Mouse (Mus musculus): ENCODE data around the gene Vwa5b2.

DNA sequence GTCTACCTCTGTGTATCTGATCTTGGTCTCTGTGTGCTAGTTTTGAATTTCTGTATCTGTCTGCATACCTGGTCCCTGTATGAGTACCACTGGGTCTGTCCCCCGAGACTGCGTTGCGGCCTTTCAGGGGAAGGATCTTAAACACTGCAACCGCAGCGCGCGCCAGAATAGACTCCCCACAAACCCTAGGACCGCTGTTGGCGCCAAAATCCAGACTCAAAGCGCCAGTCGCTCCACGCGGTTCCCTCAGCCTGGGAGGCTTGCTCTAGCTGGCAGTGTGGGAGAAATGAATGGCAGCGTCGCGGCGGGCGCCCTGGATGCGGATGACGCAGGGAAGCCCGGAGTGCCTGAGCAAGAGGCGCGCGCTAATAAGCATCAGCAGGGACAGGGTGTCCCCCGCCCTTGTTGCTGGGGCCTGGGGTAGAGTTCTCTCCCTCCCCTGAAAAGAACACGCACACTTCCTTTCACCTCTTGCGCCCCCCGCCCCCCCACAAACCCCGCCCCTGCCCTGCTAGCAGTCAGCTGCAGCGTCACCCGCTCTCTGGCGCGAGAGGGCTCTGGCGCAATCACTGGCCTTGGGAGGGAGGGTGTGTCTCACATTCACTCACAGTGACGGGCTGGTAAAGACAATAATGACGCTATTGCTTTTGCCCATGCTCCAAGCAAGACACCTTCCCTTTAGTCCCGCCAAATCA is 32.9 kb downstream of the Vwa5b2 start:
- TF ChIP-seq GATA1 (IDR thresholded peaks at IDR 0.05; ENCODE audit: borderline replicate concordance, low read length): no peak
- TF ChIP-seq FLI1 (IDR thresholded peaks at IDR 0.05; ENCODE audit: low read length): no peak
